Mouse (Mus musculus) embryonic fibroblast, embryonic 13.5 days (primary cell): ENCODE results near the gene Slc7a5.

ENCODE experiments used
- CTCF ChIP-seq: IDR thresholded peaks from 2 replicates; pipeline ENCODE4 v1.5.1; 2011; ENCODE audit warnings: mild to moderate bottlenecking, control low read depth, low read length, moderate library complexity, borderline replicate concordance; ENCODE audit not compliant: insufficient read depth
- POLR2A ChIP-seq: IDR thresholded peaks from 2 replicates; pipeline ENCODE4 v1.6.1; 2011; ENCODE audit warnings: low read depth, mild to moderate bottlenecking, control low read depth, low read length, moderate library complexity

- TF ChIP-seq POLR2A, result no peak
- no peak for TF ChIP-seq CTCF
Measured at GRCm38 (mm10) chr8:121921582-121921981, 14.1 kb upstream of the Slc7a5 start.
